In genomic region chr10:42590261-42591184, GRCm38 (mm10) we compare ENCODE assay signal across 20 mouse cellular contexts. TPM values are rescaled to one million over a fixed set of nuclear protein-coding genes. Genes with fewer than 3 reads are reported as not detected.
DNase-seq lines count a peak whose midpoint lies in the region; ATAC-seq lines count a peak whose summit lies in the region.
"Had no signal": no experiment of that assay in that cellular context is flagged by ENCODE, and none has a peak within 500 bp of the region (broad histone marks: within the 10 kb centered on the region; RNA-seq: fewer than 3 reads in every experiment).

No protein-coding gene starts in this region.

- no peaks in the 10 kb centered on the region for H3K36me3 ChIP-seq in neural tube, embryonic 15.5 days
- H3K36me3 ChIP-seq in embryonic facial prominence, embryonic 13.5 days = no peaks in the 10 kb centered on the region
- H3K36me3 ChIP-seq: limb, embryonic 12.5 days had no signal

- no peak for ATAC-seq in neural tube, embryonic 15.5 days (ENCODE audit: low FRiP score)
- no peak for ATAC-seq in embryonic facial prominence, embryonic 13.5 days (ENCODE audit: insufficient number of reproducible peaks, insufficient read depth, low FRiP score, low TSS enrichment, low read depth)
- peak; percentile 20; the same call in 1 of the 2 replicates for ATAC-seq in megakaryocyte progenitor cell, adult 5-6 weeks (replicated peaks; ENCODE audit: poor library complexity)
- ATAC-seq: hindbrain, postnatal 0 days had no signal

- peaks cover 11% of the 10 kb centered on the region for H3K4me1 ChIP-seq in neural tube, embryonic 15.5 days
- H3K4me1 ChIP-seq in embryonic facial prominence, embryonic 13.5 days = peaks cover 9% of the 10 kb centered on the region

- DNase-seq in neural tube, embryonic 10.5 days (ENCODE audit: extremely low spot score, low spot score) = peak; percentile 33
- DNase-seq in urinary bladder, postnatal 36 days (ENCODE audit: low spot score in 2 of 2) = no peak
- DNase-seq in lung, postnatal 4 days = no peak
- no peak for DNase-seq in spleen, postnatal 4 days (ENCODE audit: low spot score in 2 of 2)
- DNase-seq: adrenal gland, adult 2 months; cerebellum, postnatal 10 days; lung, postnatal 36 days; right cerebral cortex, postnatal 14 days; thymus, postnatal 36 days had no signal

- H3K27me3 ChIP-seq in neural tube, embryonic 15.5 days (replicated peaks) = peaks cover 96% of the 10 kb centered on the region
- H3K27me3 ChIP-seq in embryonic facial prominence, embryonic 13.5 days = peaks cover 100% of the 10 kb centered on the region

- H3K27ac ChIP-seq in neural tube, embryonic 15.5 days (replicated peaks) = no peak overlapping the region
- H3K27ac ChIP-seq in embryonic facial prominence, embryonic 13.5 days = no peak overlapping the region
- H3K27ac ChIP-seq: hindbrain, postnatal 0 days; kidney, postnatal 0 days; limb, embryonic 12.5 days had no signal

- H3K4me2 ChIP-seq in neural tube, embryonic 15.5 days = no peak overlapping the region
- H3K4me2 ChIP-seq in embryonic facial prominence, embryonic 13.5 days = peak overlapping the region; percentile 54; the same call in 1 of the 2 replicates

- WGBS in neural tube, embryonic 15.5 days = under 1% methylated on average over 19 of the region's 19 CpGs
- 3% methylated on average over 19 of the region's 19 CpGs for WGBS in embryonic facial prominence, embryonic 13.5 days

- no peaks in the 10 kb centered on the region for H3K9me3 ChIP-seq in neural tube, embryonic 15.5 days (replicated peaks)
- no peaks in the 10 kb centered on the region for H3K9me3 ChIP-seq in embryonic facial prominence, embryonic 13.5 days

- H3K9ac ChIP-seq in neural tube, embryonic 15.5 days (replicated peaks) = no peak overlapping the region
- H3K9ac ChIP-seq in embryonic facial prominence, embryonic 13.5 days = no peak overlapping the region
- H3K9ac ChIP-seq: limb, embryonic 12.5 days had no signal

- H3K4me3 ChIP-seq in neural tube, embryonic 15.5 days (replicated peaks) = no peak overlapping the region
- H3K4me3 ChIP-seq in embryonic facial prominence, embryonic 13.5 days = peak overlapping the region; percentile 30; the same call in 1 of the 2 replicates
- H3K4me3 ChIP-seq: erythroblast, embryonic 14.5 days had no signal

RNA-seq across cellular contexts. Expression of gene Ostm1, which starts 6.9 kb away (rescaled TPM):
- polyA plus RNA-seq in neural tube, embryonic 15.5 days (2015; fragmentation: Nextera tagmentation; extraction: Ambion mirVana) = 33.7 and 36.1 TPM in 2 replicates
- polyA plus RNA-seq in embryonic facial prominence, embryonic 13.5 days (2015; fragmentation: Nextera tagmentation; extraction: Ambion mirVana) = 10.8 and 12.5 TPM in 2 replicates
- 40.5 and 42.3 TPM in 2 replicates for total RNA-seq in megakaryocyte progenitor cell, adult 5-6 weeks (2015)
- total RNA-seq in megakaryocyte progenitor cell, adult 5-6 weeks (2017) = 46.4 and 47.3 TPM in 2 replicates

RNA-seq across cellular contexts. Expression of gene Nr2e1, which starts 7.1 kb away (rescaled TPM):
- not detected in 2 replicates for polyA plus RNA-seq in neural tube, embryonic 15.5 days (2015; fragmentation: Nextera tagmentation; extraction: Ambion mirVana)
- 1.3 and 2.3 TPM in 2 replicates for polyA plus RNA-seq in embryonic facial prominence, embryonic 13.5 days (2015; fragmentation: Nextera tagmentation; extraction: Ambion mirVana)
- not detected in 2 replicates for total RNA-seq in megakaryocyte progenitor cell, adult 5-6 weeks (2015)
- total RNA-seq in megakaryocyte progenitor cell, adult 5-6 weeks (2017) = not detected in 2 replicates
- total RNA-seq: adrenal gland, adult 2 months; gastrocnemius, adult 8-10 months had no signal
- polyA plus RNA-seq: adrenal gland, adult 2 months; erythroblast, embryonic 14.5 days; heart, embryonic 14.5 days; hindbrain, postnatal 0 days; kidney, postnatal 0 days; limb, embryonic 12.5 days; liver, embryonic 16.5 days; neural tube, embryonic 14.5 days had no signal
